Mouse (Mus musculus) induced T-regulatory cell, adult 2 months (primary cell): ENCODE data around the gene Fbxw8.

ENCODE experiments used
- DNase-seq: peaks from one replicate; pipeline ENCODE4 v3.0.0-alpha.2; 2012; ENCODE audit warnings: low read depth

Fbxw8 gene

GRCm38 (mm10) chr5:118015669-118016068, 139.6 kb downstream of the Fbxw8 start:
- no peak for DNase-seq

GRCm38 (mm10) chr5:118015028-118015427, 140.2 kb downstream of the Fbxw8 start:
- DNase-seq: no peak
